ENCODE assay signal across 20 mouse cellular contexts in the genomic region with DNA sequence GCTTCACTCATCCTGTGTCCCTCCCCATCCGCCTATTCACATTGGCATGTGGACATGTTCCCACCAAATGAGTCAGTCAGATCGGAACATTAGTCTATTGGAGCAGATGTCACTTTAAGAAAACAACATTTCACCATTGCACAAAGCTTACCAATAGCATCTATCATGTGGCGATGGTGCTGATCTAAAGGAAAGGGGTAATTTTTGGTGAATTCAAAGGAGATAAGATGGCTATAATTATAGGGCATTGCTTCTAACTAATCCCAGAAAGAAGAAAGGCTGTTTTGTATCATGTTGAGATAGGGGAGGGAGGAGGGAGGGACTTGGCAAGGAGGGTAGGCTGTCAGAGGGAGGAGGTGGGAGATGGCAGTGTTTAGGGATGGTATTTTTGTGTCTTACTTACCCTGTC.
DNase-seq lines count a peak whose midpoint lies in the region; ATAC-seq and TF ChIP-seq lines count a peak whose summit lies in the region.
"Had no signal": no experiment of that assay in that cellular context is flagged by ENCODE, and none has a peak within 500 bp of the region (broad histone marks: within the 10 kb centered on the region; RNA-seq: fewer than 3 reads in every experiment).

No protein-coding gene starts in this region.

- no peaks in the 10 kb centered on the region for H3K36me3 ChIP-seq in lung, postnatal 0 days (ENCODE audit: insufficient read depth, low read length)
- H3K36me3 ChIP-seq: heart, embryonic 13.5 days; hindbrain, embryonic 15.5 days; liver, embryonic 15.5 days; neural tube, embryonic 13.5 days had no signal

- no peak for TF ChIP-seq POLR2A in cortical plate, adult 2 months (IDR thresholded peaks at IDR 0.05; ENCODE audit: extremely low read depth, insufficient read depth, low read length)

- peak; percentile 59 for DNase-seq in layer of hippocampus, adult 11-12 months (ENCODE audit: low spot score)
- DNase-seq in layer of hippocampus, postnatal 10 days (ENCODE audit: low spot score in 2 of 2), result no peak
- DNase-seq in 3T3-L1 (ENCODE audit: low read depth, low spot score), result peak; percentile 52
- DNase-seq in layer of hippocampus, adult 9-10 months (ENCODE audit: low spot score), result peak; percentile 68
- no peak for DNase-seq in lung, postnatal 0 days (ENCODE audit: low spot score)
- DNase-seq in gastrocnemius, postnatal 14 days, result no peak
- no peak for DNase-seq in thymus, postnatal 4 days
- DNase-seq: adrenal gland, postnatal 14 days; cerebellum, adult 9-11 months; heart, postnatal 36 days; lung, postnatal 14 days had no signal

- no peak for TF ChIP-seq CTCF in cortical plate, adult 2 months (IDR thresholded peaks at IDR 0.05; ENCODE audit: extremely low read depth, insufficient read depth, low read length)
- no peak for TF ChIP-seq CTCF in lung, postnatal 0 days (IDR thresholded peaks at IDR 0.05)

- WGBS in lung, postnatal 0 days, result 77% methylated on average over 3 of the region's 3 CpGs

- peaks cover 11% of the 10 kb centered on the region for H3K4me1 ChIP-seq in cortical plate, adult 2 months (ENCODE audit: control insufficient read depth, insufficient read depth, low read length)
- H3K4me1 ChIP-seq in lung, postnatal 0 days (ENCODE audit: insufficient read depth, low read depth, low read length), result no peaks in the 10 kb centered on the region
- H3K4me1 ChIP-seq: hindbrain, embryonic 15.5 days; liver, embryonic 15.5 days; neural tube, embryonic 13.5 days had no signal

- no peak overlapping the region for H3K9ac ChIP-seq in lung, postnatal 0 days (replicated peaks; ENCODE audit: low read depth)
- H3K9ac ChIP-seq: heart, embryonic 13.5 days; hindbrain, embryonic 15.5 days; liver, embryonic 15.5 days; neural tube, embryonic 13.5 days had no signal

- peak overlapping the region; percentile 70 for H3K27ac ChIP-seq in cortical plate, adult 2 months (ENCODE audit: insufficient read depth, low read length)
- H3K27ac ChIP-seq in lung, postnatal 0 days (ENCODE audit: low read length), result no peak overlapping the region
- H3K27ac ChIP-seq: heart, embryonic 13.5 days; hindbrain, embryonic 15.5 days; kidney, postnatal 0 days; liver, embryonic 15.5 days; neural tube, embryonic 13.5 days had no signal

- no peaks in the 10 kb centered on the region for H3K9me3 ChIP-seq in lung, postnatal 0 days (ENCODE audit: low read length)
- H3K9me3 ChIP-seq: heart, embryonic 13.5 days; hindbrain, embryonic 15.5 days; liver, embryonic 15.5 days; neural tube, embryonic 13.5 days had no signal

- no peak for ATAC-seq in lung, postnatal 0 days
- ATAC-seq: activated CD4-positive, CD25-positive, alpha-beta regulatory T cell, adult 4 months; intestine, postnatal 0 days; Patski had no signal

- no peak for TF ChIP-seq EP300 in lung, postnatal 0 days (IDR thresholded peaks at IDR 0.05)

- no peak overlapping the region for H3K4me3 ChIP-seq in cortical plate, adult 2 months (ENCODE audit: insufficient read depth, low read length)
- H3K4me3 ChIP-seq in lung, postnatal 0 days (ENCODE audit: low read depth, low read length), result no peak overlapping the region
- H3K4me3 ChIP-seq: heart, embryonic 13.5 days; hindbrain, embryonic 15.5 days; liver, embryonic 15.5 days; neural tube, embryonic 13.5 days had no signal

- H3K27me3 ChIP-seq in lung, postnatal 0 days (replicated peaks; ENCODE audit: insufficient read depth, low read length), result no peaks in the 10 kb centered on the region
- H3K27me3 ChIP-seq: heart, embryonic 13.5 days; hindbrain, embryonic 15.5 days; liver, embryonic 15.5 days; neural tube, embryonic 13.5 days; Patski had no signal

- intact Hi-C loops in gastrocnemius, postnatal 14 days (cut with DNase I; ENCODE audit: low total_unique reads), result no loop called here

- no peak overlapping the region for H3K4me2 ChIP-seq in lung, postnatal 0 days (replicated peaks; ENCODE audit: low read depth, low read length)
- H3K4me2 ChIP-seq: heart, embryonic 13.5 days; hindbrain, embryonic 15.5 days; liver, embryonic 15.5 days; neural tube, embryonic 13.5 days had no signal

Comparison
In these comparisons a context has a peak if more than half of its experiments do, and no peak if none do; other contexts are left out.
1. DNase-seq: peak in layer of hippocampus, adult 11-12 months (single experiment), 3T3-L1 (single experiment) and layer of hippocampus, adult 9-10 months (single experiment); none in layer of hippocampus, postnatal 10 days (0 of 2), lung, postnatal 0 days (single experiment), gastrocnemius, postnatal 14 days (single experiment) and thymus, postnatal 4 days (single experiment).